Mouse (Mus musculus): ENCODE measurements at regions not wholly inside any gene's neighbourhood (a gene's known extent, or its start where the extent isn't known, plus 50 kb on each side); places are given as distances from the start of the nearest gene placed in this dataset.

GRCm38 (mm10) chr7:114912109-114912508, 168.6 kb downstream of the Insc start:
- DNase-seq (ENCODE audit: low spot score) = no peak

DNA sequence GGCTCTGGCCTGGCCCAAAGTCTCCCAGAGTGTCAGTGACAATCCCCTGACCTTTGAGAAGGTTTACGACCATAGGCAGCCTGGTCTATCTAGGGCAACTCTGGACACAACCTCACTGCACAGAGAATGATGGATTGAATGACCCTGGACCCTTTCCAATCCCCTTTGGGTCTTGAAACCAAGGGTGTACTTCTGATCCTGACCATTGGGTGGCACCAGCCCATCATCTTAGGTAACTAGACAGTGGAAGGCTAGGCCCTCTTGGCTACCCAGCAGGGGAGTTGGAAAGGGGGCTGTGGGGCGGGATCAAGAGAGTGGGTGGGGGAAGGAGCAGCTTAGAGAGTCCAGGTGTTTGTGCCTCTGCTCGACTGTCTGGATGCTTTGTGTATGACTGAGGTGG, 178.7 kb downstream of the Insc start:
- DNase-seq (ENCODE audit: low spot score) = peak; percentile 38

GRCm38 (mm10) chr7:114933861-114934260, 190.4 kb downstream of the Insc start:
- DNase-seq (ENCODE audit: low spot score) = no peak

- DNase-seq (ENCODE audit: low spot score) = no peak
Measured at GRCm38 (mm10) chr7:114950759-114951158, 207.3 kb downstream of the Insc start.

DNA sequence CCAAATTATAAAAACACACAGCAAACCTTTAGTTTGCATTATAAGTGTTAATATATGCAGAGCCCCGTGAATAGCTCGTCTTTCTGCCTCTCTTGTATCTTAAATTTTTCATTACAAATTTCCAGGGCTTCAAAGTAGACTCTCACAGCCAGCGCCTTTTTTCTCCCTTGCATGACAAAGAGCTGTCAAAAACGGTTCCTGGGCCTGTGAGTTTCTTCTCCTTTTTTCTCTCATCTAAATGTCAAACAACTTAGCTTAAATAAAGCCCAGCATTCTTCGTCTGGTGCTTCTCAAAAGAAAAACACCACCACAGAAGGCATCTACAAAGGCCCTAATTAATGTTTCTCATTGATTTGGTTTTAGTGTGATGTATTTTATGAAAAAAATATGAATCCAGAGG, 219.7 kb downstream of the Insc start:
- DNase-seq (ENCODE audit: low spot score) = no peak

DNA sequence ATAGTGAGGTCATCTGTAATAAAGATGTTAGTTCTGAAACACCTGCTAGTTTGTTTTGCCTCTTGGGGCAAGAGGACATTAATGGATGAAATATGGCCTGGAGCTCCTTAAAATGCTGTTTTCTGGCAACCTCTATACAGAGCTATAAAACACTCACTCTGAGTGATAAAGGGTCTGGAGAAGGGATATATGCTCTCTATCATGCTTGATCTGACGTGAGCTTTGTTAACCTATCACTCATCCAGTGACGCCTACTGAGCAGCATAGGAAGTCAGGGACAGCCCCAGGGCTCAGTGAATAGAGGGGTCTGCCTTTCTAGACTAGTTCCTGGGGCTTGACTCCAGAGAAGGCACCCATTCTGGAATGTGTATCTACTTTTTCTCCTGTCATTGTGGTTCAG, 222.4 kb downstream of the Insc start:
- no peak for DNase-seq (ENCODE audit: low spot score)

- no peak for DNase-seq (ENCODE audit: low spot score)
Measured at GRCm38 (mm10) chr7:114986481-114986880, 243.0 kb downstream of the Insc start.

DNA sequence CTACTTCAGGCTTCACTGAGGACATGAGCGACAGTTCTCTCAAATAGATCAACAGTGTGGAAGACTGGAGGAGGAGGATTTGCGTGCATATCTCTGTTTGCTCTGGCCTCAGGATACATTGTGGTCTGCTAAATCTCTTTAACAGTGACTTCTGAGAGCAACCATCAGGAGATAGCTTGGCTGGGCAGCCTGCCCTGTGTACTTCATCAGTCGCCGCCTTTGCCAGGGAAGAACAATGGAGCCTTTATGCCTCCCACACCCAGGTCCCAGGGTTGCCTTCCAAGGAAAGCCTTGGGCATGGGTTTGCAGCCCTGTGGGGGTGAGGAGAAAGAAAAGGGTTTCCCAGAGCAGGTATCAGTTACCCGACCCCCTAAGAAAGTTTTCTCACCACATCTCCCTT, 247.8 kb downstream of the Insc start:
- no peak for DNase-seq (ENCODE audit: low spot score)

DNA sequence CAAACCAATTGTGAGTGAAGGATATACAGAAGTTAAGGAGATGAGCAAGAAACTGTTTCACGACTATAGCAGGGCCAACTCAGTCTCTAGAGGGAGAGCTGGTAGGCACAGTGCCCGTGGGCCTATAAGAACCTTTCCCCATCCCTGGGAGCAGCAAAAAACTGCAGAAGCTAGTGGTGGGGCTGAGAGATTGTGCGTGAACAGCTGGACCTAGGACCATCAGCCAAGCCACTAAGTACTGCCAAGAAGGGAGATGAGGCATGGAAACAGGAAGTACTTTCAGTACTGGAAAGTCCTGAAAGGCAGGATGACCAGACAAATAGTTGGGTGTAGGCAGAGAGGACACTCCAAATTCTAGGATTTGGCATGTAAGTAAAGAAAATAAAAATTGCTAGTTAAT, 248.9 kb downstream of the Insc start:
- DNase-seq (ENCODE audit: low spot score) = peak; percentile 28

DNA sequence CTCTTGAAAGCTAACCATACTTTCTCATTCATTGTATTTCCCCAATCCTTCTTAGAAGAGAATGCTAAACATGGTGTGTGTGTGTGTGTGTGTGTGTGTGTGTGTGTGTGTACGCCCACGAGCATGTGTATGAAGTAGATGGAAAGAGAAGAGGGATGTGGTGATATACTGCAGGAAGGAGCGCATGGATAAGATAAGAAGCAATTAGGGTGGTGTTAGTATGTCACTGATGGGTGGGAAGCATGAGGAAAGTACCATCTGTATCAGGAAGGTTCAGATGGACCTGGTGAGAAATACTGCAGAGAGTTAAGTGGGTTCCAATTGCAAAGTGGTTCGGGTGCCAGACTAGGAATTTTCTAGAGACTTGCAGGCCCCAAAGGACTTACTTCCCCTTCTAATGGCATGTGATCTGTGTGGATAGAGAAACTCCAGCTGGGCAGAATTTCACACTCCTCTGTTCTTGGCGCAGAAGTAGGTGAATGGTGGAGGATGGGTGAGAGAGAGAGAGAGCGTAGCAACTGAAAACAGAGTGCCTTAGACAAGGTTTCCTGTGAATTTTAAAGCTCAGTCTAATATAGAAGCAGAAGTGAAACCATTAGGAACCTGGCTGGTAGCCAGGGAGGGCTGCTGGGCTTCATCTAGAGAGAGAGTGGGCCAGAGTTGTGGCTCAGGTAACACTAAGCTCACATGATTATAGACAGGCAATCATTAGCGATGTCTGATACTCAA, 257.5 kb downstream of the Insc start:
- DNase-seq (ENCODE audit: low spot score) = peak; percentile 51

DNA sequence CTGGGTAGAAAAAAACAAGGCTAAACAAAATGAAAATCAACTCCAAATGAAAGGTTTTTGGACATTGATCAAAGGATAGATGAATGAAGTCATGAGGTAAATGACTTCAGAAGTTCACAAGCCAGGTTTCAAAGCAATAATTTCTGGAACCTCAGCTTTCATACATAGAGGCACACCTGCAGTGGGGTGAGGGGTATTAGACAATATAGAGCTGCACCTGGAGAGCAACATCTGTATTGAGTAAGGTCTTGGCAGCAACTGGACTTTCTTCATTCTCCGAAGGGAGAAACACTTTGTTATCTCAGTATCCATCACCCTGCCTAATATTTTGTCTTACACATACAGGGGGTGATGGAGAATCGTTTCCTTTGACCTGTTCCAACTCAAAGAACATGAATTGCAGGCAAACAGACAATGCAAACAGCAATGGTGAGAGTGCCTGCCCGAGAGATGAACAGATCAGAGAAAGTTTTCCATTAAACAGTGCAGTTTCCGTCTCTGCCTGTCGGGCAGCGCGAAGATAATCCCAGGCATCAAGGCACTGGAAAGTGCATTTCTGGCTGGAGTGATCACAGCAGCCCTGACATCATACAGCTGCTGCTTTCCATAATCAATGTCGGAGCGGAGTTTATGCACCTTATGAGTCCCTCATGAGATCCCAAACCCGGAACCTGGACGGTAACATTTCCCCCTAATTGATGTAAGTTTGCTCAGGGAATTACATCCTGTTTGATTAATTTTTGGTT, 270.9 kb downstream of the Insc start:
- DNase-seq (ENCODE audit: low spot score) = no peak

DNA sequence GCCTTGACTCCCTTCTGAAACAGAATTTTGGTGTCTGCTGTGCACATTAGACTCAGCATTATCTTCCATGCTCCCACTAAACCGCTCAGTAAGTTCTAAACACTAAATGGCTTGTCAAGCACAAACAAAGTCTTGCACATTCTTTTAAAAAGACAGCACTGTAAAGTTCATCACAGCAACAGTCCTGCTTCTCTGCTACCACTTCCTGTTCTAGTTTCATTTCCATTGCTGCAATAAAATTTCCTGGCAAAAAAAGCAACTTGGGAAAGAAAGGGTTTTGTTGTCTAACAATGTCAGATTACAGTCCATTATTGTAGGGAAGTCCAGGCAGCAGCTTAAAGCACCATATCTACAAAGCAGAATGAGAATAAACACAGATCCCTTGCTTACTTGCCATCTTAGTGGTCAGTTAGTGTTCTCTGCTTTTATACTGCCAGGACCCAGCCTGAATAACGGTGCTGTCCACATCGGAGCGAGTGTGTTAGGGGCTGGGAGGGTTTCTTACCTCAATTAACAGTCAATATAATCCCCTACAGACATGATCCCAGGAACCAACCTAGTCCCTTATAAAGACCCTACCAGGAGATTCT, 276.0 kb downstream of the Insc start:
- no peak for DNase-seq (ENCODE audit: low spot score)

DNA sequence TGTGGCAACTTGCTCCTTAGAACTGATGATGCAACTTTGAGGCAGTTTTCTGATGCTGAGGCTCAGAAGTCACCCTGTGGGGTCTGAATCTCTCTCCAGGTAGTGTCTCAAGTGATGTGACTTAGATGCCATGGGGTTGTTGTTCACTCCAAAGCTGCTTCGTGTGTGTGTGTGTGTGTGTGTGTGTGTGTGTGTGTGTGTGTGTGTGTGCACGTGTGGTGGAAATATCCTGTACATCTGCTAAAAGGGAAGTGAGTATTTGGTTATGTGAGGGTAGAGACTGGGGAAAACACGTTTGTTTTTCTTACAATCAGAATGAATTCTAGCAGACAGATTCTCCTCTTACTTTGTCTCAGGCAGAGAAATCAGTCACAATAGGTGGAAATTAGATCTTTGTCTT, 276.5 kb downstream of the Insc start:
- no peak for DNase-seq (ENCODE audit: low spot score)

- DNase-seq (ENCODE audit: low spot score) = no peak
Measured at GRCm38 (mm10) chr7:115025803-115026202, 282.3 kb downstream of the Insc start.

DNA sequence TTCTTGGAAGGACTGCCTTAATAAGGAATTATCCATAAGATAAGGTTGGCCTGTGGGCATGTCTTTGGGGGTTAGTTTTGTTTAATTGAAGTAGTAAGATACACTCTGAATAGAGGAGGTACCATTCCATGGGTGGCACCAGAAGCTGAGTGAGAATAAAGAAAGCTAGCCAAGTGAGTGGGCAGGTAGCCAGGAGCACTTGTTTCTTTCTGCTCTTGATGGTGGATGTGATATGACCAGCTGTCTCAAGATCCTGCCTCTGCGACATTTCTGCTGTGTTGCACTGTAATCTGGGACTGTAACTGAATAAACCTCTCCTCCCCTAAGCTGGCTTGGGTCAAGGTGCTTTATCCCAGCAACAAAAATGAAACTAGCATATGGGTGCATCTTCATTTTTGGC, 284.2 kb downstream of the Insc start:
- no peak for DNase-seq (ENCODE audit: low spot score)

GRCm38 (mm10) chr7:115033987-115034386, 290.5 kb downstream of the Insc start:
- no peak for DNase-seq (ENCODE audit: low spot score)

DNA sequence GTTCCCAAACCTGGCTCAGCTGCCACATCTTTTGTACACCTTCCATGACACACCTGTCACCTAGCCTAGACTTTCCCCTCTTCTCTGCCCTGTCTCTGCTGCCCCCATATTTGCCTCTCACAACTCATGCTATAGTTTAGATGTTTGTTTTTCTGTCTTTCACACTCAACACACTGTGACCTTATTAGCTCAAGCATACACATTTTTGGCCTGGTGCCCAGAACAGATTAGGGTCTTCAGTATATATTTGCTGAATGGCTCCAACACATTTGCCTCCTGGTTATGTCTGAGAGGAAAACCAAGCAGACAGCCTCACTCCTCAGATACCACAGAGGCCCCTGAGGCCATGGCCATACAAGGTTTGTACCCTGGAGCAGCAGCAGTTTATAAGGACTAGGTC, 312.0 kb downstream of the Insc start:
- no peak for DNase-seq (ENCODE audit: low spot score)

- no peak for DNase-seq (ENCODE audit: low spot score)
Measured at GRCm38 (mm10) chr7:115056992-115057645, 313.6 kb downstream of the Insc start.

GRCm38 (mm10) chr7:115057736-115058135, 314.2 kb downstream of the Insc start:
- no peak for DNase-seq (ENCODE audit: low spot score)

GRCm38 (mm10) chr7:115060171-115060570, 316.7 kb downstream of the Insc start:
- DNase-seq (ENCODE audit: low spot score) = no peak

GRCm38 (mm10) chr7:115062817-115063216, 319.3 kb downstream of the Insc start:
- DNase-seq (ENCODE audit: low spot score) = no peak

DNA sequence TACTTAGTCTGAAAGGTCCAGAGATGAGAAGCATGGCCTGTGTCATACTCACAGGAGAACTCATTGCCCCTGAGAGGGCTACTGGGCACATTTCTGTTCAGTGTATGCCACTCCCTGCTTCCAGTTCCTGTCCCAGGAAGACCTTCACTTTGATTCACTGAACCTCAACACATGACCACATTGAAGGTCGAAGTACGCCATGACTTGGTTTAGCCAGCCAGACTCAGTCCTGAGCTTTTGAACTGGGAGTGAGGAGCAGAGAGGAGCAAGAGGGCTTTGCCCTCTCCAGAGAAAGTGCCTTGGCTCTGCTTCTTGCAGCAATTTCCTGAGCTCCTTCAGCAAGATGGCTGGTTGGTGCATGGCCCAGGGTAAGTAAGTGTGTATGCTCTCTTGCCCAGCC, 324.1 kb downstream of the Insc start:
- no peak for DNase-seq (ENCODE audit: low spot score)

- DNase-seq (ENCODE audit: low spot score) = no peak
Measured at GRCm38 (mm10) chr7:115073406-115073805, 329.9 kb downstream of the Insc start.
